13 mouse cellular contexts compared by ENCODE assay signal in genomic region chr6:125378621-125379020, GRCm38 (mm10). TPM values are rescaled to one million over a fixed set of nuclear protein-coding genes. Genes with fewer than 3 reads are reported as not detected.
DNase-seq lines count a peak whose midpoint lies in the region; ATAC-seq lines count a peak whose summit lies in the region.
"Had no signal": no experiment of that assay in that cellular context is flagged by ENCODE, and none has a peak within 500 bp of the region (broad histone marks: within the 10 kb centered on the region; RNA-seq: fewer than 3 reads in every experiment).

No protein-coding gene starts in this region.

- peaks cover 44% of the 10 kb centered on the region for H3K4me1 ChIP-seq in hindbrain, embryonic 10.5 days (replicated peaks)
- H3K4me1 ChIP-seq in hindbrain, embryonic 16.5 days (ENCODE audit: control insufficient read depth, insufficient read depth, low read depth, low read length), result peaks cover 10% of the 10 kb centered on the region
- H3K4me1 ChIP-seq in midbrain, embryonic 10.5 days, result peaks cover 37% of the 10 kb centered on the region
- peaks cover 24% of the 10 kb centered on the region for H3K4me1 ChIP-seq in midbrain, embryonic 13.5 days (replicated peaks)
- peaks cover 32% of the 10 kb centered on the region for H3K4me1 ChIP-seq in limb, embryonic 10.5 days
- H3K4me1 ChIP-seq in stomach, embryonic 16.5 days (ENCODE audit: control insufficient read depth, insufficient read depth, low read length), result peaks cover 27% of the 10 kb centered on the region

- ATAC-seq in hindbrain, embryonic 16.5 days, result no peak
- ATAC-seq in midbrain, embryonic 13.5 days, result no peak
- no peak; the same call in 1 of the 2 replicates for ATAC-seq in stomach, embryonic 16.5 days (ENCODE audit: insufficient read depth, low FRiP score)
- ATAC-seq: midbrain, embryonic 16.5 days had no signal

- H3K27ac ChIP-seq in hindbrain, embryonic 10.5 days, result no peak overlapping the region
- H3K27ac ChIP-seq in hindbrain, embryonic 16.5 days (ENCODE audit: low read depth, low read length), result no peak overlapping the region
- H3K27ac ChIP-seq in midbrain, embryonic 10.5 days (replicated peaks), result no peak overlapping the region
- no peak overlapping the region for H3K27ac ChIP-seq in midbrain, embryonic 13.5 days
- 0 out of 2 replicates have a peak overlapping the region, but pooled peaks have one; percentile 4 for H3K27ac ChIP-seq in limb, embryonic 10.5 days
- H3K27ac ChIP-seq in stomach, embryonic 16.5 days (ENCODE audit: low read length), result peak overlapping the region; percentile 89

- DNase-seq in hindbrain, embryonic 10.5 days (ENCODE audit: low spot score), result no peak
- DNase-seq in midbrain, embryonic 10.5 days (ENCODE audit: low spot score), result no peak
- DNase-seq in limb, embryonic 10.5 days (ENCODE audit: low spot score), result no peak
- DNase-seq in left cerebral cortex, postnatal 25 days (ENCODE audit: low spot score in 2 of 2), result no peak
- no peak for DNase-seq in cerebellum, postnatal 36 days
- DNase-seq: right cerebral cortex, postnatal 14 days had no signal

- H3K4me3 ChIP-seq in hindbrain, embryonic 10.5 days, result 0 out of 2 replicates have a peak overlapping the region, but pooled peaks have one; percentile 12
- no peak overlapping the region for H3K4me3 ChIP-seq in hindbrain, embryonic 16.5 days (ENCODE audit: low read length)
- peak overlapping the region; percentile 35 for H3K4me3 ChIP-seq in midbrain, embryonic 10.5 days
- H3K4me3 ChIP-seq in midbrain, embryonic 13.5 days (replicated peaks), result no peak overlapping the region
- no peak overlapping the region for H3K4me3 ChIP-seq in limb, embryonic 10.5 days
- peak overlapping the region; percentile 2; the same call in 1 of the 2 replicates for H3K4me3 ChIP-seq in stomach, embryonic 16.5 days (replicated peaks; ENCODE audit: low read length)

- H3K9ac ChIP-seq in hindbrain, embryonic 16.5 days (ENCODE audit: low read depth, low read length), result no peak overlapping the region
- H3K9ac ChIP-seq in midbrain, embryonic 13.5 days (replicated peaks), result no peak overlapping the region
- peak overlapping the region; percentile 23; the same call in 1 of the 2 replicates for H3K9ac ChIP-seq in stomach, embryonic 16.5 days (ENCODE audit: low read length)

- 11% methylated on average over 6 of the region's 6 CpGs for WGBS in hindbrain, embryonic 10.5 days
- 14% methylated on average over 6 of the region's 6 CpGs for WGBS in hindbrain, embryonic 16.5 days
- WGBS in midbrain, embryonic 10.5 days, result 17% methylated on average over 6 of the region's 6 CpGs
- WGBS in midbrain, embryonic 13.5 days, result 9% methylated on average over 6 of the region's 6 CpGs
- 12% methylated on average over 6 of the region's 6 CpGs for WGBS in limb, embryonic 10.5 days
- 28% methylated on average over 6 of the region's 6 CpGs for WGBS in stomach, embryonic 16.5 days

- peaks cover 80% of the 10 kb centered on the region for H3K27me3 ChIP-seq in hindbrain, embryonic 10.5 days (ENCODE audit: insufficient read depth, poor library complexity, severe bottlenecking)
- peaks cover 30% of the 10 kb centered on the region for H3K27me3 ChIP-seq in hindbrain, embryonic 16.5 days (replicated peaks; ENCODE audit: control insufficient read depth, insufficient read depth, low read length)
- H3K27me3 ChIP-seq in midbrain, embryonic 10.5 days (ENCODE audit: low read depth, poor library complexity, severe bottlenecking), result peaks cover 86% of the 10 kb centered on the region
- peaks cover 60% of the 10 kb centered on the region for H3K27me3 ChIP-seq in midbrain, embryonic 13.5 days
- peaks cover 79% of the 10 kb centered on the region for H3K27me3 ChIP-seq in limb, embryonic 10.5 days (ENCODE audit: low read depth, poor library complexity, severe bottlenecking)
- H3K27me3 ChIP-seq in stomach, embryonic 16.5 days (ENCODE audit: control insufficient read depth, insufficient read depth, low read length), result peaks cover 17% of the 10 kb centered on the region
- H3K27me3 ChIP-seq: Patski had no signal

- no peak overlapping the region for H3K4me2 ChIP-seq in hindbrain, embryonic 16.5 days (ENCODE audit: low read length)
- no peak overlapping the region for H3K4me2 ChIP-seq in midbrain, embryonic 13.5 days (replicated peaks)
- peak overlapping the region; percentile 40 for H3K4me2 ChIP-seq in stomach, embryonic 16.5 days (ENCODE audit: low read depth, low read length)

- intact Hi-C loops in left cerebral cortex, postnatal 25 days (cut with DNase I), result no loop called here

- H3K36me3 ChIP-seq in hindbrain, embryonic 10.5 days, result no peaks in the 10 kb centered on the region
- no peaks in the 10 kb centered on the region for H3K36me3 ChIP-seq in hindbrain, embryonic 16.5 days (ENCODE audit: control insufficient read depth, insufficient read depth, low read length)
- H3K36me3 ChIP-seq in midbrain, embryonic 10.5 days, result no peaks in the 10 kb centered on the region
- no peaks in the 10 kb centered on the region for H3K36me3 ChIP-seq in midbrain, embryonic 13.5 days
- no peaks in the 10 kb centered on the region for H3K36me3 ChIP-seq in limb, embryonic 10.5 days
- no peaks in the 10 kb centered on the region for H3K36me3 ChIP-seq in stomach, embryonic 16.5 days (ENCODE audit: control insufficient read depth, insufficient read depth, low read length)

- H3K9me3 ChIP-seq in hindbrain, embryonic 10.5 days, result no peaks in the 10 kb centered on the region
- H3K9me3 ChIP-seq in hindbrain, embryonic 16.5 days (ENCODE audit: control insufficient read depth, low read length), result no peaks in the 10 kb centered on the region
- H3K9me3 ChIP-seq in midbrain, embryonic 10.5 days (replicated peaks), result no peaks in the 10 kb centered on the region
- H3K9me3 ChIP-seq in midbrain, embryonic 13.5 days, result no peaks in the 10 kb centered on the region
- H3K9me3 ChIP-seq in limb, embryonic 10.5 days (replicated peaks), result no peaks in the 10 kb centered on the region
- H3K9me3 ChIP-seq in stomach, embryonic 16.5 days (replicated peaks; ENCODE audit: control insufficient read depth, low read length), result no peaks in the 10 kb centered on the region

RNA-seq across cellular contexts. Expression of gene Plekhg6, which starts 2.0 kb away (rescaled TPM):
- polyA plus RNA-seq in hindbrain, embryonic 10.5 days (2016; fragmentation: Nextera tagmentation; extraction: Ambion mirVana), result 0.13 and 0.20 TPM in 2 replicates
- polyA plus RNA-seq in hindbrain, embryonic 16.5 days (2015; fragmentation: Nextera tagmentation; extraction: Ambion mirVana), result 0.30 and 0.41 TPM in 2 replicates
- 0.12 and 0.15 TPM in 2 replicates for polyA plus RNA-seq in midbrain, embryonic 10.5 days (2016; fragmentation: Nextera tagmentation; extraction: Ambion mirVana)
- polyA plus RNA-seq in midbrain, embryonic 13.5 days (2015; fragmentation: Nextera tagmentation; extraction: Ambion mirVana), result 0.08 and 0.23 TPM in 2 replicates
- polyA plus RNA-seq in limb, embryonic 10.5 days (2016; fragmentation: Nextera tagmentation; extraction: Ambion mirVana), result 0.26 and 0.33 TPM in 2 replicates
- 6.3 and 8.2 TPM in 2 replicates for polyA plus RNA-seq in stomach, embryonic 16.5 days (2015; fragmentation: Nextera tagmentation; extraction: Ambion mirVana)
- under 1 TPM; 0.25 to 0.39 TPM for total RNA-seq in left cerebral cortex, postnatal 25 days (2021)
- total RNA-seq: common myeloid progenitor, adult 5-6 weeks; gastrocnemius, adult 18-20 months had no signal

RNA-seq across cellular contexts. Expression of gene Tnfrsf1a, which starts 29.5 kb away (rescaled TPM):
- polyA plus RNA-seq in hindbrain, embryonic 10.5 days (2016; fragmentation: Nextera tagmentation; extraction: Ambion mirVana), result 26.8 and 27.1 TPM in 2 replicates
- polyA plus RNA-seq in hindbrain, embryonic 16.5 days (2015; fragmentation: Nextera tagmentation; extraction: Ambion mirVana), result 15.1 and 18.3 TPM in 2 replicates
- 21.7 and 24.5 TPM in 2 replicates for polyA plus RNA-seq in midbrain, embryonic 10.5 days (2016; fragmentation: Nextera tagmentation; extraction: Ambion mirVana)
- polyA plus RNA-seq in midbrain, embryonic 13.5 days (2015; fragmentation: Nextera tagmentation; extraction: Ambion mirVana), result 10.2 and 12.1 TPM in 2 replicates
- polyA plus RNA-seq in limb, embryonic 10.5 days (2016; fragmentation: Nextera tagmentation; extraction: Ambion mirVana), result 41.8 and 43.6 TPM in 2 replicates
- 82.6 and 91.1 TPM in 2 replicates for polyA plus RNA-seq in stomach, embryonic 16.5 days (2015; fragmentation: Nextera tagmentation; extraction: Ambion mirVana)
- total RNA-seq in left cerebral cortex, postnatal 25 days (2021), result 10 to 100 TPM; 11.5 to 12.7 TPM

RNA-seq across cellular contexts. Expression of gene Scnn1a, which starts 58.2 kb away (rescaled TPM):
- polyA plus RNA-seq in hindbrain, embryonic 10.5 days (2016; fragmentation: Nextera tagmentation; extraction: Ambion mirVana), result 0.40 and 0.42 TPM in 2 replicates
- polyA plus RNA-seq in hindbrain, embryonic 16.5 days (2015; fragmentation: Nextera tagmentation; extraction: Ambion mirVana), result 0.69 and 0.70 TPM in 2 replicates
- 0.25 and 0.48 TPM in 2 replicates for polyA plus RNA-seq in midbrain, embryonic 10.5 days (2016; fragmentation: Nextera tagmentation; extraction: Ambion mirVana)
- polyA plus RNA-seq in midbrain, embryonic 13.5 days (2015; fragmentation: Nextera tagmentation; extraction: Ambion mirVana), result 0.39 and 0.46 TPM in 2 replicates
- polyA plus RNA-seq in limb, embryonic 10.5 days (2016; fragmentation: Nextera tagmentation; extraction: Ambion mirVana), result 1.0 and 1.6 TPM in 2 replicates
- 5.8 and 9.7 TPM in 2 replicates for polyA plus RNA-seq in stomach, embryonic 16.5 days (2015; fragmentation: Nextera tagmentation; extraction: Ambion mirVana)
- 1 to 10 TPM; 2.4 to 2.6 TPM for total RNA-seq in left cerebral cortex, postnatal 25 days (2021)

Comparison
In these comparisons a context has a peak if more than half of its experiments do, and no peak if none do; other contexts are left out.
1. H3K4me3 ChIP-seq: peak in hindbrain, embryonic 10.5 days (single experiment), midbrain, embryonic 10.5 days (single experiment) and stomach, embryonic 16.5 days (single experiment); none in hindbrain, embryonic 16.5 days (single experiment), midbrain, embryonic 13.5 days (single experiment) and limb, embryonic 10.5 days (single experiment).
2. H3K27ac ChIP-seq: peak in limb, embryonic 10.5 days (single experiment) and stomach, embryonic 16.5 days (single experiment); none in hindbrain, embryonic 10.5 days (single experiment), hindbrain, embryonic 16.5 days (single experiment), midbrain, embryonic 10.5 days (single experiment) and midbrain, embryonic 13.5 days (single experiment).